Mouse (Mus musculus) liver, adult 2 months (tissue): ENCODE data around the gene Ift20. TPM values are rescaled to one million over a fixed set of nuclear protein-coding genes. Genes with fewer than 3 reads are reported as not detected.

Experiments used
- DNase-seq: peaks from one replicate; pipeline ENCODE4 v3.0.0-alpha.2; 2011; ENCODE audit warnings: low read depth, low spot score; ENCODE audit errors: extremely low read depth
- H3K27ac ChIP-seq: fragments of 200-500 bp; replicated peaks from 2 replicates; pipeline ENCODE4 v1.5.1; 2012; ENCODE audit warnings: low read depth, mild to moderate bottlenecking, control low read depth, inconsistent platforms, low read length; ENCODE audit not compliant: insufficient read depth
- H3K27me3 ChIP-seq: fragments of 200-500 bp; 2 replicates; pipeline ENCODE4 v1.6.1; 2012; ENCODE audit warnings: mild to moderate bottlenecking, moderate library complexity, low read length, inconsistent platforms; ENCODE audit not compliant: control insufficient read depth, insufficient read depth
- H3K36me3 ChIP-seq: fragments of 200-500 bp; 2 replicates; pipeline ENCODE4 v1.6.1; 2012; ENCODE audit warnings: low read length, inconsistent platforms; ENCODE audit not compliant: control insufficient read depth, insufficient read depth
- H3K4me1 ChIP-seq: fragments of 200-500 bp; 2 replicates; pipeline ENCODE4 v1.6.1; 2011; ENCODE audit warnings: low read length; ENCODE audit not compliant: control insufficient read depth, insufficient read depth
- H3K4me3 ChIP-seq: fragments of 200-500 bp; 2 replicates; pipeline ENCODE4 v1.5.1; 2011; ENCODE audit warnings: low read depth, mild to moderate bottlenecking, control low read depth, low read length, moderate library complexity; ENCODE audit not compliant: insufficient read depth
- H3K79me2 ChIP-seq: fragments of 200-500 bp; 2 replicates; pipeline ENCODE4 v1.6.1; 2012; ENCODE audit warnings: inconsistent platforms, mild to moderate bottlenecking, low read length, moderate library complexity; ENCODE audit not compliant: control insufficient read depth, insufficient read depth
- H3K9ac ChIP-seq: fragments of 200-500 bp; 2 replicates; pipeline ENCODE4 v1.6.1; 2012; ENCODE audit warnings: low read depth, mild to moderate bottlenecking, control low read depth, inconsistent platforms, low read length
- CTCF ChIP-seq: fragments of 200-500 bp; IDR thresholded peaks from 2 replicates; pipeline ENCODE4 v1.5.1; 2011; ENCODE audit warnings: low read depth, low read length, control low read depth
- POLR2A ChIP-seq: fragments of 200-500 bp; IDR thresholded peaks from 2 replicates; pipeline ENCODE4 v1.6.1; 2011; ENCODE audit warnings: low read length, control low read depth; ENCODE audit not compliant: insufficient read depth; ENCODE audit errors: extremely low read depth
- WGBS: fragments of 180-500 bp; shearing (Covaris S2); methylation state at CpG from one replicate; pipeline ENCODE4 v1.1.7; 2018; 5-methylcytosine and 5-hydroxymethylcytosine counted together
- polyA plus RNA-seq: library from polyadenylated mRNA; depleted of rRNA; stranded (reverse); fragments of >200 nt; gene quantifications from 2 replicates; pipeline ENCODE4 v1.2.3, GENCODE M21; 2012
- total RNA-seq: library from RNA; depleted of rRNA; stranded (reverse); fragments of >200 nt; gene quantifications from 2 replicates; pipeline ENCODE4 v1.2.3, GENCODE M21; 2014

Ift20 gene
- total and polyA plus RNA-seq, 2 experiments: 80.7 to 120 TPM

DNA sequence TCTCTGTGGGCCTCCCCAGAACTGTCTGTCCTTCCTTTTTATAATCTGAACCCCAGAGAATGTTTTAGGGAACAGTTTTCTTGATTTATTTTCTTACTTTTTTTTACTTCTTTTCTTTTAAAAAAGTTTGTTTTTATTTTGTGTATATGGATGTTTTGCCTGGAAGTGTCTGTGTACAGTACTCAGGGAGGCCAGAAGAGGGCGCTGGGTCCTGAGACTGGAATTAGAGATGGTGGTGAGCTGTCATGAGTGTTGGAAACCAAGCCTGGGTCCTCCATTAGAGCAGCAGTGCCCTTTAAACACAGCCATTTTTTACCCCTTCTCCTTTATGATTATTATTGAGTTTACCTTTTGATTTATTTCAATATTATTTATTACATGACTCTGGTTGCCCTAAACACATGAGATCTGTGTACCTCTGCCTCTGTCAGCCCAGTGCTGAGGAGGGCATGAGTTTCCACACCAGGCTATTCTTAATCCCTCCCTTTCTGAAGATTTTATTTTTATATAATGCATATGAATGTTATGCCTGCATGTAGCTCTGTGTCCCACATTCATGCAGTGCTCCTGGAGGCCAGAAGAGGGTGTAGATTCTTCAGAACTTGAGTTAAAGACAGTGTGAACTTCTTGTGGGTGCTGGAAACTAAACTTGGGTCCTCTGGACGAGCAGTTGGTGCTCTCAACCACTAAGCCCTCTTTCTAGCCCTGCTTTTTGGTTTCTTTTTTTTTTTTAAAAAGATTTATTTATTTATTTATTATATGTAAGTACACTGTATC, 20.4 kb upstream of the Ift20 start:
- 0 out of 2 replicates have a peak, but pooled peaks cover 3% of the 10 kb centered on the region for H3K4me1 ChIP-seq
- H3K9ac ChIP-seq: no peak overlapping the region
- no peak for DNase-seq
- no peaks in the 10 kb centered on the region for H3K27me3 ChIP-seq
- H3K36me3 ChIP-seq: peaks cover 40% of the 10 kb centered on the region
- TF ChIP-seq CTCF (peak; percentile 62), POLR2A (no peak)
- no peak overlapping the region for H3K27ac ChIP-seq
- whole genome bisulfite sequencing: 70% methylated on average over 2 of the region's 2 CpGs
- peaks cover 3% of the 10 kb centered on the region; the same call in 1 of the 2 replicates for H3K79me2 ChIP-seq
- no peak overlapping the region for H3K4me3 ChIP-seq

DNA sequence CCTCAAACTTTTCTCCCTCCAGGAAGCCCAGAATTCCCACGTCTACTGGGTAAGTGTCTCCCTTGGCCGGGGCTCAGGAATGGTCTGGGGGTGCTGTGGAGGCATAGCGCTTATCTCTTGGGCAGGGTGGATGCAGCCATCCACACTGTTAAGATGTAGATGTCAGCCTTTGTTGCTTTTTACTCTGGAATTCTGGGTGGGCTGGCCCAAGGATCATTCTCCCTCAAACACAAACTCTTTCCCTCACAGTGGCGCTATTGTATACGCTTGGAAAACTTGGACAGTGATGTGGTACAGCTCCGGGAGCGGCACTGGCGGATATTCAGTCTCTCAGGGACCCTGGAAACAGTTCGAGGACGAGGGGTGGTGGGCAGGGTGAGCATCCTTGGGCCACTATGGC, 17.2 kb upstream of the Ift20 start:
- no peaks in the 10 kb centered on the region for H3K79me2 ChIP-seq
- H3K27ac ChIP-seq: no peak overlapping the region
- TF ChIP-seq POLR2A: no peak
- no peak for TF ChIP-seq CTCF
- no peak overlapping the region for H3K4me3 ChIP-seq
- H3K9ac ChIP-seq: no peak overlapping the region
- peaks cover 70% of the 10 kb centered on the region for H3K36me3 ChIP-seq
- DNase-seq: no peak
- no peaks in the 10 kb centered on the region for H3K27me3 ChIP-seq
- WGBS: 91% methylated on average over 10 of the region's 10 CpGs
- H3K4me1 ChIP-seq: no peaks in the 10 kb centered on the region

DNA sequence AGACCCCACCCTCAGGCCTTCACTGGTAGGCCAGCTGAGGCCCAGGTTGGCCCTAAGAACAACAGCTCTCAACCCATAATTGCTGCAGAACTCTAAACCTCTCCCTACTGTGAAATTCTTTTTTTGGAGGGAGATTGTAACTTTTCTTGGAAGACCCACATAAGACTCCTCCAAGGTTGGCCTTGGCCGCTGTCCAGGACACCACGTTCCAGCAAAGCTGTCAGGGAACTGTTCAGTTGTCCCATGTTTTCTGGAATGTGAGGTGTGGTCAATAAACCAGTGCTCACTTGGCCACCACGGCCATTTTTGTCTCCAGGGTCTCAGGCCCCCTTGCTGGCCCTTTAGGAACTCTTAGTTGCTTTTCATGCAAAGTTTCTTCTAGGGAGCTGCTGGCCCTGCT, 14.3 kb upstream of the Ift20 start:
- Histone ChIP-seq H3K27me3 (no peaks in the 10 kb centered on the region), H3K36me3 (peaks cover 70% of the 10 kb centered on the region), H3K4me3 (no peak overlapping the region), H3K27ac (no peak overlapping the region), H3K9ac (no peak overlapping the region), H3K79me2 (no peaks in the 10 kb centered on the region), H3K4me1 (no peaks in the 10 kb centered on the region)
- TF ChIP-seq CTCF (no peak), POLR2A (no peak)
- DNase-seq: no peak
- 67% methylated on average over 3 of the region's 3 CpGs for WGBS

DNA sequence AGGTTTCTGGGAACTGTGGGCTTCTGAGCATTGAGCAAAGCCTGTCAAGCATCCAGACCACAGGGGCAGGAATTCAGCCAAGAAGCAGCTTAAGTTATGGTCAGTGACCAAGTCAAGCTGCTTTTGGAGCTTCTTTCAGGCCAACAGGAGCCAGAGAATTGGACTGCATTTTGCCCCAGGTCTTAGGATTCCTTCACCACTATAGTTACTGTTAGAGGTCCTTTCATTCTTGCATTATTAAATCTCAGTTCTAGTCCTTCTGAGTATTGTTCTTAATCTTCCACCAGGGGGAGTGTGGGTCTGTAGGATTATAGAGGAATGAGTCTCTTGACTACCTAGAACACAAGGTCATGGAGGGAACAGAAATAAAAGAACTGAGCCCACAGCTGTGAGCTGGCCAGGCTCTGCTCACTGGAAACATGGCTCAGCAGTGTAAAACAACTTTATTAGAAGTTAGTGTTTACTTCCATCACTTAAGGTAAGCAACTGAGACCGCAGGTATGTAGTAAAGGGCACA, 13.6 kb upstream of the Ift20 start:
- Histone ChIP-seq H3K79me2 (no peaks in the 10 kb centered on the region), H3K36me3 (peaks cover 68% of the 10 kb centered on the region), H3K9ac (no peak overlapping the region), H3K27ac (no peak overlapping the region), H3K4me1 (no peaks in the 10 kb centered on the region), H3K27me3 (no peaks in the 10 kb centered on the region), H3K4me3 (no peak overlapping the region)
- WGBS: 77% methylated on average over 1 of the region's 1 CpGs
- no peak for DNase-seq
- TF ChIP-seq POLR2A: no peak
- peak; percentile 36; the same call in 1 of the 2 replicates for TF ChIP-seq CTCF

DNA sequence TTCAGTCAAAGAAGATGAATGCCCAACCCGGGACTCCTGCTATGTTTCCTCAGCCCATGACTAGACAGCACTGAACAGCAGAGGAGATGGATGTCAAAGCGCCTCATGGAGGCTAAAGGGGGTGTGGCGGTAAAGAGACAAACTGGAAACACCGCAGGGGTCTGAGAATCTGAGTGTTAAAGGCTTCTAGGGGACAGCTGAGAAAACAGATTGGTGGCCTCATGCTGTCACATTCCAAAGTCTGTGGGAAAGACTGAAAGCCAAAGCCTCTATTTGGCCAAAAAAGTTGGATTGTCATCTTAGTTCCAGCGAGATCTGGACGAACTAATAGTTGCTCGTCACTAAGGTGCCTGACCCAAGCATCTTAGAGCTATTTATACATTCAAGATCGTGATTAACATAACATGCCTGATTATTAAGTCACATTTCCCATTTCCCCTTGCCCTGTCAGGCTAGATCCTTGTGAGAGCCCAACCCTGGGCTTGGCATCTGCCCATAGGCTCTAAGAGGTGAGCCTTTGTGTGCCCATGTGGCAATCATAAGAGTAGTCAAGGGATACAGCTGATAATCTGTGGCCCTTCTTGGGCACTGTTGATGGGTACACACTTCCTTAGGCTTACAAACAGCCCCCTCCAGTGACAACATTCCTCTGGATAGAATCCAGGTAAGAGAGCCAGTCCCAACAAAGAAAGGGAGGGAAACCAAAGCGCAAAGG, 12.8 kb upstream of the Ift20 start:
- Histone ChIP-seq H3K4me1 (no peaks in the 10 kb centered on the region), H3K27me3 (no peaks in the 10 kb centered on the region), H3K79me2 (no peaks in the 10 kb centered on the region), H3K36me3 (peaks cover 62% of the 10 kb centered on the region), H3K27ac (no peak overlapping the region), H3K4me3 (no peak overlapping the region), H3K9ac (no peak overlapping the region)
- WGBS: 76% methylated on average over 9 of the region's 9 CpGs
- DNase-seq: no peak
- no peak for TF ChIP-seq CTCF
- no peak for TF ChIP-seq POLR2A

DNA sequence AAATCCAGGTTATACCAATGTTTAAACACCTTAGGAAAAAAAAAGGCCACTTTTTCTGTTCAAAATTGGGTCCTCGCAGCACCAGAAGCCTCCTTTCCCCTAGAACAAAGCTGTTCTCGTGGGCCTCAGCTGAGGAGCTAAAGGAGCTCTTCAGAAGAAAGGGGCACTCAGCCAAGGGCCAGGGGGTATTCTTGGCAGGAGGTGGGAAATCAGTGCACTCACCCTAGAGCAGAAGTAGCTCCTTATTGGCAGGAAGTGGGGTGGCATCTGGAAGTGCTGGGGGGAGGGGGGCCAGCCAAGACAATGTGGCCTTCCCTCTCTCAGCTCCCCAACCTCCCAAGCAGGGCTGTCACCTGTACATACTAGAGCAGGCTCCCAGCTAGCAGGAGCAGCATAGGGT, 11.3 kb upstream of the Ift20 start:
- WGBS: 88% methylated on average over 2 of the region's 2 CpGs
- Histone ChIP-seq H3K36me3 (peaks cover 61% of the 10 kb centered on the region), H3K4me3 (no peak overlapping the region), H3K9ac (no peak overlapping the region), H3K27me3 (no peaks in the 10 kb centered on the region), H3K4me1 (no peaks in the 10 kb centered on the region), H3K27ac (no peak overlapping the region), H3K79me2 (0 out of 2 replicates have a peak, but pooled peaks cover 4% of the 10 kb centered on the region)
- TF ChIP-seq CTCF (no peak), POLR2A (no peak)
- no peak for DNase-seq
